ENCODE assay signal across 27 mouse cellular contexts in the genomic region with DNA sequence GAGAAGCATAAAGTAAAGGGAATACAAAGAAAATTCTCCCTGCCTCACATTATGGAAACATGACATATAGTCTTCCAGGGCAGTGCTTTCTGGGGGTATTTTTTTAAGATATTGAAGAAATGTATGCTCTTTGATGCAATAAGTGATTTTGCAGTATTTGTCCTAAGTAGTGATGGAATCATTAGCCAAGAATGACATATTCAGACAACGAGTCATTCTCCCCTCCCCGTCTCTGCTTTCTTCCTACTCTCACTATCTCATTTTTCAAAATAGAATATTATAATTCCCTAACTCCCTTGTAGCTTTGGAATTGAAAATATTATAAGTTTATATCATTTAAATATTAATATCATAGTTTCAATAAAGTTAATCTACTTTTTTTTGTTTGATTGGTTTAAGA.
"Had no signal": no experiment of that assay in that cellular context is flagged by ENCODE, and none has a peak within 500 bp of the region (broad histone marks: within the 10 kb centered on the region; RNA-seq: fewer than 3 reads in every experiment).

No protein-coding gene starts in this region.

- DNase-seq: cerebellum, adult 9-10 months; cerebellum, adult 9-11 months; cerebellum, postnatal 10 days; cerebellum, postnatal 14 days; cerebellum, postnatal 25 days; cerebellum, postnatal 36 days; embryo, embryonic 11 days; forebrain, postnatal 0 days; gastrocnemius, adult 2 months; gastrocnemius, postnatal 10 days; gastrocnemius, postnatal 14 days; gastrocnemius, postnatal 25 days; gastrocnemius, postnatal 36 days; heart, adult 11 months; heart, adult 18-20 months; heart, adult 2 months had no signal

- H3K27ac ChIP-seq: embryonic facial prominence, embryonic 10.5 days; embryonic facial prominence, embryonic 12.5 days; embryonic facial prominence, embryonic 13.5 days; embryonic facial prominence, embryonic 15.5 days; forebrain, embryonic 10.5 days; forebrain, embryonic 12.5 days; forebrain, embryonic 13.5 days; forebrain, embryonic 15.5 days; gastrocnemius, adult 2 months; heart, adult 2 months had no signal

- H3K9ac ChIP-seq: embryonic facial prominence, embryonic 12.5 days; embryonic facial prominence, embryonic 13.5 days; embryonic facial prominence, embryonic 15.5 days; forebrain, embryonic 12.5 days; forebrain, embryonic 13.5 days; forebrain, embryonic 15.5 days; forebrain, postnatal 0 days had no signal

- H3K9me3 ChIP-seq: embryonic facial prominence, embryonic 10.5 days; embryonic facial prominence, embryonic 12.5 days; embryonic facial prominence, embryonic 13.5 days; embryonic facial prominence, embryonic 15.5 days; forebrain, embryonic 10.5 days; forebrain, embryonic 12.5 days; forebrain, embryonic 13.5 days; forebrain, embryonic 15.5 days had no signal

- ATAC-seq: forebrain, embryonic 13.5 days; forebrain, embryonic 14.5 days; forebrain, embryonic 15.5 days; forebrain, embryonic 16.5 days; forebrain, postnatal 0 days had no signal

- H3K27me3 ChIP-seq: embryonic facial prominence, embryonic 12.5 days; embryonic facial prominence, embryonic 13.5 days; embryonic facial prominence, embryonic 15.5 days; forebrain, embryonic 12.5 days; forebrain, embryonic 13.5 days; forebrain, embryonic 15.5 days had no signal

- H3K36me3 ChIP-seq: embryonic facial prominence, embryonic 10.5 days; embryonic facial prominence, embryonic 12.5 days; embryonic facial prominence, embryonic 13.5 days; embryonic facial prominence, embryonic 15.5 days; forebrain, embryonic 10.5 days; forebrain, embryonic 12.5 days; forebrain, embryonic 15.5 days had no signal

- H3K4me1 ChIP-seq: embryonic facial prominence, embryonic 10.5 days; embryonic facial prominence, embryonic 13.5 days; embryonic facial prominence, embryonic 15.5 days; forebrain, embryonic 10.5 days; forebrain, embryonic 12.5 days; forebrain, embryonic 13.5 days; forebrain, embryonic 15.5 days had no signal

- H3K4me3 ChIP-seq: embryonic facial prominence, embryonic 10.5 days; embryonic facial prominence, embryonic 12.5 days; embryonic facial prominence, embryonic 13.5 days; embryonic facial prominence, embryonic 15.5 days; erythroblast, embryonic 14.5 days; forebrain, embryonic 10.5 days; forebrain, embryonic 12.5 days; forebrain, embryonic 13.5 days; forebrain, embryonic 15.5 days; gastrocnemius, adult 2 months; heart, adult 2 months had no signal

- H3K4me2 ChIP-seq: embryonic facial prominence, embryonic 12.5 days; embryonic facial prominence, embryonic 13.5 days; embryonic facial prominence, embryonic 15.5 days; forebrain, embryonic 12.5 days; forebrain, embryonic 13.5 days; forebrain, embryonic 15.5 days had no signal
